Mouse (Mus musculus): Measurements from ENCODE around the gene Zfp541. TPM values are rescaled to one million over a fixed set of nuclear protein-coding genes. Genes with fewer than 3 reads are reported as not detected.

Zfp541 gene
- total RNA-seq (2014; rRNA removed) = 0.14 and 0.33 TPM in 2 replicates
- polyA plus RNA-seq (2015; fragmentation: Nextera tagmentation; extraction: Ambion mirVana) = 0.15 TPM in 2 replicates

DNA sequence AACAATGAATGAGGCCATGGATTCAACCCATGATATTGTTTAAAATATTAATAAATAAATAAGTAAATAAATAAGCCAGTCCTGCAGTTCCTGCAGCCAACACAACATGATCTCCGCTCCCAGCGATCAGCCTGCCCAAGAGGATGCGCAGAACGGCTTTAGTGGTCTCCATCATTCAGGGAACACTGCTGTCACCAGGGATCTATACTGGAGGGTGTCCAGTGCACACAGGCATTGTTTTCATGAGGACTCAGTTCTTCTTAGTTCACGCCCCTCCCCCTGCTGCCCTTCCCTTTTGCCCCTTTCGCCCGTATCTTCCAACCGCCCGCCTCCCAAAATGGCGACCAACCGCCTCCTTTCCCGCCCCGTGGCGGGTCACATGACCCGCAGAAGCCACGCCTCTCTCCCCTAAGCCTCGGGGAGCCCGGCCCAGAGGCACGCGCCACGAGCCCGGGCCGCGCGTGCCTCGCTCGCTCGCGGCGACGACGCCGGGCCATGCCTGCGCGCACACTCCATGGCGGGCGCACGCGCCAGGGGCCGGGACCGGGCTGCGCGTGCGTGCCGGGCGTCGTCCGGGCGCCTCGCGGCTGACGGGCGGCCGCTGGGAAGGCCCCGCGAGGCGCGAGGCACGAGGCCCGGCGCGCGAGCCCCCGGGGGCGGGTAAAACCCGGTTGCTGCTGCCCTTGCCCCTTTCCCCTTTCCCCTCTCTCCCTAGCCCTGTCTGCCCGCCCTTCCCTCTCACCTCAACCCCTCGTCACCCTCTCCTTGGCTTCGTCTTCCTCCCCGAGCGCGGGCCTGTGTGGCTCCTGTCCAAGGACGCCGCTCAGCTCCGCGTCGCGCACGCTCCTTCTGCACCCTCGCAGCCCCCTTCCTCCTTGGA, at the start of gene Zfp541:
Zfp541 (plus strand) TSS at position 596 of the 880 bp plus-strand sequence.
- 54% methylated on average over 57 of the region's 80 CpGs for WGBS
- Histone ChIP-seq H3K27me3 (ENCODE audit: insufficient read depth, low read length) (no peaks in the 10 kb centered on the region; the same call in 1 of the 2 replicates), H3K36me3 (ENCODE audit: insufficient read depth, low read length) (no peaks in the 10 kb centered on the region), H3K4me2 (ENCODE audit: low read depth, low read length, poor library complexity, severe bottlenecking) (peak within 1 kb of the TSS; percentile 28), H3K4me1 (ENCODE audit: insufficient read depth, low read length) (no peaks in the 10 kb centered on the region), H3K9ac (replicated peaks; ENCODE audit: low read length, poor library complexity, severe bottlenecking) (no peak within 1 kb of the TSS), H3K9me3 (ENCODE audit: low read length) (peaks cover 5% of the 10 kb centered on the region; the same call in 1 of the 2 replicates), H3K27ac (ENCODE audit: low read depth, low read length) (no peak within 1 kb of the TSS), H3K4me3 (ENCODE audit: low read depth, low read length) (peak within 1 kb of the TSS; percentile 8; the same call in 1 of the 2 replicates)
- no peak for TF ChIP-seq CTCF (IDR thresholded peaks at IDR 0.05)
- ATAC-seq (ENCODE audit: low FRiP score) (peak; percentile 76), DNase-seq (ENCODE audit: low spot score) (peak; percentile 60)

DNA sequence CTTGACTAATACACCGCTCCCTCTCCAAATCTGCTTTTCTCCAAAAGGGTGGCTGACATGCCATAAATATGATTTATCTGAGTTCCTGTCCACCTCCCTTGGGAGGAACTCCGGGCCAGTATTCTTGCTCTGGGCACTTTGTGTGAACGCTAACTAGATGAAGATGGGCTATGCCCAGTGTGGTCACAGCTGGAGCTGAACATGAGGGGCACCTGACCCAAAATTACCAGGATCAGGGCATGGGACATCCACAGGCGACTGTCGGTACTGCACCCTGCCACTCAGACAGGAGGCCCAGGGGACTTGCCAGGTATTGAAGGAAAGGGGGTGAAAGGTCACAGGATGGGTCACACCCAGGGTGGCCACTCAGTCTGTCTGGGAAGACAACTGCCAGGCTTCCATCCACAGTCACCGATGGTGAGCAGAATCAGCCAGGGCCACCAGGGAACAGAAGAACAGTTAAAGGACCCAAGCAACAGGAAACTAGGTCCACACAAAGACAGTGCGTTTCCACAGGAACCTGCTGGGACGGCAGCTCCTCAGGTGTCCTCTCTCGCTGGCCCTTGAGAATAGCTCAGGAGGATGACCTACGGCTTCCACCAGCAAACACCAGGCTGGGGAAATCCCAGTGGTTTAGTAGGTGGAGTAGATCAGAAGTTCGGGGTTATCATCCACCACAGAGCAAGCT, 48.9 kb upstream of the Zfp541 start:
- Histone ChIP-seq H3K9me3 (ENCODE audit: low read length) (no peaks in the 10 kb centered on the region), H3K27me3 (ENCODE audit: insufficient read depth, low read length) (no peaks in the 10 kb centered on the region), H3K4me1 (ENCODE audit: insufficient read depth, low read length) (no peaks in the 10 kb centered on the region), H3K36me3 (ENCODE audit: insufficient read depth, low read length) (no peaks in the 10 kb centered on the region), H3K27ac (ENCODE audit: low read depth, low read length) (no peak overlapping the region), H3K9ac (replicated peaks; ENCODE audit: low read length, poor library complexity, severe bottlenecking) (no peak overlapping the region), H3K4me2 (ENCODE audit: low read depth, low read length, poor library complexity, severe bottlenecking) (no peak overlapping the region), H3K4me3 (ENCODE audit: low read depth, low read length) (no peak overlapping the region)
- TF ChIP-seq CTCF (IDR thresholded peaks at IDR 0.05) = peak; percentile 57
- DNase-seq (ENCODE audit: low spot score) (no peak), ATAC-seq (ENCODE audit: low FRiP score) (peak; percentile 26; the same call in 1 of the 2 replicates)
- 79% methylated on average over 11 of the region's 11 CpGs for WGBS

DNA sequence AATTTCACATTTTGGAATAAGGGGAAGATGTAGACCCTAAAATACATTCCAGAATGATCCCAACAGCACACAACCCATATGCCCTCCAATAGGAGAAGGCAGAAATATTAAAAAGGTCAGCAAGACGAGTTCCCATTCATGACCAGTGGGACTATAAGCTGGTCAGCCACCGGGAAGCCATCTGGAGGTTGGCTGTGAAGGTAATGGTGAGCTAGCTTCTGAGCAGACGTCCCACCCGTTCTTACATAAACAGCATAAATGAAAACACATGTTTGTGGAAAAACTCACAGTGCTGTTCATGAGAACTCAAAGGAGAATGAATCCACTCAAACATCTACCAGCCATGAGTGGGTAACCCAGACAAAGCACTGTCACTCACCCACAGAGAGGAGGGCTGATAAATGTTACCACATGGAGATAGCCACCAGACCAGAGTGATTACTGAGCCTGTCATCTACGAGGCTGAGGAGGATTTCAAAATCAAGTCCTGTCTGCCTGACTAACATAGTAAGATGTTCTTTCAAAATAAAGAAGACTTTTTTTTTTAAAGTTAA, 47.8 kb upstream of the Zfp541 start:
- Histone ChIP-seq H3K4me2 (ENCODE audit: low read depth, low read length, poor library complexity, severe bottlenecking) (no peak overlapping the region), H3K36me3 (ENCODE audit: insufficient read depth, low read length) (no peaks in the 10 kb centered on the region), H3K4me3 (ENCODE audit: low read depth, low read length) (no peak overlapping the region), H3K4me1 (ENCODE audit: insufficient read depth, low read length) (no peaks in the 10 kb centered on the region), H3K27me3 (ENCODE audit: insufficient read depth, low read length) (no peaks in the 10 kb centered on the region), H3K9ac (replicated peaks; ENCODE audit: low read length, poor library complexity, severe bottlenecking) (no peak overlapping the region), H3K27ac (ENCODE audit: low read depth, low read length) (no peak overlapping the region), H3K9me3 (ENCODE audit: low read length) (no peaks in the 10 kb centered on the region)
- DNase-seq (ENCODE audit: low spot score) (no peak), ATAC-seq (ENCODE audit: low FRiP score) (no peak)
- WGBS = 87% methylated on average over 5 of the region's 5 CpGs
- TF ChIP-seq CTCF (IDR thresholded peaks at IDR 0.05) = no peak

DNA sequence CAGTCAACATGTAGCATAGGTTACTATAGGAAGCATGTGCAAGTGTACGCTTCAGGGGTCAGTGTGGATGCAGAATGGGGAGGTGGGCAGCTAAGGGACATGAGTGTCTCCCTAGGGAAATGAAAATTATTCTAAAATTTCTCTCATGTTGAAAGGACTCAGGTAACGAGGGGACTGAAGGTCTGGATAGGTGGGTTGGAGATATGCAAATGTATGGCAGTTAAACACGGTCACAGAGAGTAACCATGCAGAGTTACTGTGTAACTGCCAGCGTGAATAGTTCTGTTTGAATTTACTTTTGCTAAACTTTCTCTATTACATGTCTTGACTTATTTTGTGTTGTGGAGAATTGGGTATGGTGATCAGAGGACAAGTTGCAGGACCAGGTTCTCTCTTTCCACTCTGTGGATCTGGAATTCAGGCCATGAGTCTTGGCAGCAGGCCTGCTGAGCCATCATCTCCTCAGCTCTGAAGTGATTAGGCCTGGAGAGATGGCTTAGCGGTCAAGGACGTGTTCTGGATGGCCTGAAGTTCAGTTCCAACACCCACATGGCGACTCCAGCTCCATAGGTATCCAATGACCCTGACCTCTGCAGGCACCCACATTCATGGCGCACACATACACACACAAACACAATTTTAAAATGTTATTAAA, 47.0 kb upstream of the Zfp541 start:
- H3K36me3 ChIP-seq (ENCODE audit: insufficient read depth, low read length) = no peaks in the 10 kb centered on the region
- H3K27ac ChIP-seq (ENCODE audit: low read depth, low read length) = no peak overlapping the region
- no peak for TF ChIP-seq CTCF (IDR thresholded peaks at IDR 0.05)
- DNase-seq (ENCODE audit: low spot score) (no peak), ATAC-seq (ENCODE audit: low FRiP score) (no peak)
- no peaks in the 10 kb centered on the region for H3K4me1 ChIP-seq (ENCODE audit: insufficient read depth, low read length)
- H3K9me3 ChIP-seq (ENCODE audit: low read length) = no peaks in the 10 kb centered on the region
- no peaks in the 10 kb centered on the region for H3K27me3 ChIP-seq (ENCODE audit: insufficient read depth, low read length)
- no peak overlapping the region for H3K4me2 ChIP-seq (ENCODE audit: low read depth, low read length, poor library complexity, severe bottlenecking)
- WGBS = 87% methylated on average over 8 of the region's 8 CpGs
- no peak overlapping the region for H3K9ac ChIP-seq (replicated peaks; ENCODE audit: low read length, poor library complexity, severe bottlenecking)
- H3K4me3 ChIP-seq (ENCODE audit: low read depth, low read length) = no peak overlapping the region

DNA sequence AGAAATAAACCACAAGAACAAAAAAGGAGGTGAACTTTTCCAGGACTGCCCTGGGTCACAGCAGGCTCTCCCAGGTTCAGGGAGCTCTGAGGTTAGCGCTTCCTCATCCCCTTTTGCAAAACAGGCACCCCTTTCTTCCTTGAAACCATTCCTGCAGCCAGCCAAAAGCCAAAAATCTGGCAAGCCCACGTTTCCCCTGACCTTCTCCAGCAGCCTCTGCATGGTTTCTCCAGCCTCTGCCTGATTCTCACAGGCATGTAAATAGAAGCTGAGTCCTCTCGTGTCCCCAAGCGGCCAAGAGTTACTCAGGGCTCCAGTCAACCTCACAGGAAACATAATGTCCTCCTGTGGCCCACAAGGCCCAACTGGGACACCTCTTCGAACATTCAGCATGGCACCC, 46.2 kb upstream of the Zfp541 start:
- ATAC-seq (ENCODE audit: low FRiP score) = no peak
- H3K9ac ChIP-seq (replicated peaks; ENCODE audit: low read length, poor library complexity, severe bottlenecking) = no peak overlapping the region
- H3K27me3 ChIP-seq (ENCODE audit: insufficient read depth, low read length) = no peaks in the 10 kb centered on the region
- no peaks in the 10 kb centered on the region for H3K36me3 ChIP-seq (ENCODE audit: insufficient read depth, low read length)
- H3K4me1 ChIP-seq (ENCODE audit: insufficient read depth, low read length) = no peaks in the 10 kb centered on the region
- H3K4me3 ChIP-seq (ENCODE audit: low read depth, low read length) = no peak overlapping the region
- no peak overlapping the region for H3K4me2 ChIP-seq (ENCODE audit: low read depth, low read length, poor library complexity, severe bottlenecking)
- no peak for TF ChIP-seq CTCF (IDR thresholded peaks at IDR 0.05)
- WGBS = 81% methylated on average over 5 of the region's 5 CpGs
- no peaks in the 10 kb centered on the region for H3K9me3 ChIP-seq (ENCODE audit: low read length)
- no peak overlapping the region for H3K27ac ChIP-seq (ENCODE audit: low read depth, low read length)
- no peak for DNase-seq (ENCODE audit: low spot score)

All from midbrain, postnatal 0 days (tissue).